Mouse (Mus musculus) heart, adult 10 weeks (tissue): ENCODE data around the gene 5830473C10Rik. TPM values are rescaled to one million over a fixed set of nuclear protein-coding genes. Genes with fewer than 3 reads are reported as not detected.

Experiments used
- polyA plus RNA-seq: library from polyadenylated mRNA; stranded (reverse); fragments of 350-450 nt; fragmentation: Illumina TruSeq; extraction: RNeasy Lipid Tissue Mini Kit (QIAGEN cat#74804); gene quantifications from one replicate; pipeline ENCODE4 v1.2.3, GENCODE M21; 2014; ENCODE audit warnings: low read depth, low replicate concordance

5830473C10Rik gene
- not detected for polyA plus RNA-seq

GRCm38 (mm10) chr5:90560743-90561142, at the start of gene 5830473C10Rik:
TSS of gene 5830473C10Rik (plus strand) at chr5:90561107.

GRCm38 (mm10) chr5:90518356-90519100, 42.4 kb upstream of the 5830473C10Rik start, which contains the start of gene Afm:
TSS of gene Afm (plus strand) at chr5:90518932.

GRCm38 (mm10) chr5:90640286-90641217, 79.6 kb downstream of the 5830473C10Rik start, which contains the start of gene Rassf6:
TSS of gene Rassf6 (minus strand) at chr5:90640657.

Other genes starting within 250 kb of the 5830473C10Rik start
- gene Ankrd17, start 194.5 kb upstream of the 5830473C10Rik start, polyA plus RNA-seq: 38.6 TPM
- 0.73 TPM for gene Gm9958, start 193.9 kb upstream of the 5830473C10Rik start, polyA plus RNA-seq
- 58.7 TPM for gene Alb, start 100.2 kb upstream of the 5830473C10Rik start, polyA plus RNA-seq
- gene Afp, start 70.4 kb upstream of the 5830473C10Rik start, polyA plus RNA-seq: not detected
- not detected for gene Afm, start 42.2 kb upstream of the 5830473C10Rik start, polyA plus RNA-seq
- not detected for gene Rassf6, start 79.5 kb downstream of the 5830473C10Rik start, polyA plus RNA-seq
- 0.76 TPM for gene Cxcl5, start 198.3 kb downstream of the 5830473C10Rik start, polyA plus RNA-seq
- gene Ppbp, start 207.4 kb downstream of the 5830473C10Rik start, polyA plus RNA-seq: 1.6 TPM
- 45.2 TPM for gene Pf4, start 211.3 kb downstream of the 5830473C10Rik start, polyA plus RNA-seq
- not detected for gene Cxcl3, start 225.0 kb downstream of the 5830473C10Rik start, polyA plus RNA-seq
- not detected for gene Cxcl15, start 233.4 kb downstream of the 5830473C10Rik start, polyA plus RNA-seq